1 mouse cellular context compared by ENCODE assay signal in genomic region chr8:65085680-65086079, GRCm38 (mm10).
TF ChIP-seq lines count a peak whose summit lies in the region.

No protein-coding gene starts in this region.

TF ChIP-seq in ES-E14, 5 proteins besides CTCF, POLR2A, EP300 and RAD21:
- TF ChIP-seq MAFK (IDR thresholded peaks at IDR 0.05; ENCODE audit: insufficient read depth, low read depth, low read length) (peak; percentile 74), CHD2 (IDR thresholded peaks at IDR 0.05; ENCODE audit: low read depth, low read length) (no peak), ZC3H11A (IDR thresholded peaks at IDR 0.05; ENCODE audit: borderline replicate concordance, low read depth, low read length) (peak; percentile 98), HCFC1 (IDR thresholded peaks at IDR 0.05; ENCODE audit: borderline replicate concordance, insufficient read depth, low read length) (no peak), ZNF384 (IDR thresholded peaks at IDR 0.05; ENCODE audit: low read depth, low read length) (no peak)
